Mouse (Mus musculus) CH12.LX (cell line): ENCODE data around the gene Samd13.

Experiments
- CTCF ChIP-seq, 2 experiments: IDR thresholded peaks in 1 of 2; conservative IDR thresholded peaks in 1 of 2; 2 replicates each; pipeline ENCODE4 v1.5.1; 2011 to 2012; ENCODE audit warnings: low read depth in 2 of 2, low read length in 2 of 2, improper control_type of control experiment in 1 of 2, inconsistent platforms in 1 of 2, mild to moderate bottlenecking in 1 of 2, moderate library complexity in 1 of 2
- E2F4 ChIP-seq: IDR thresholded peaks from 2 replicates; pipeline ENCODE4 v1.6.1; 2011; ENCODE audit warnings: low read depth, low read length, improper control_type of control experiment; ENCODE audit not compliant: insufficient replicate concordance
- EP300 ChIP-seq: IDR thresholded peaks from 2 replicates; pipeline ENCODE4 v1.6.1; 2011; ENCODE audit warnings: low read length, improper control_type of control experiment
- ETS1 ChIP-seq: conservative IDR thresholded peaks from 2 replicates; pipeline ENCODE4 v1.6.1; 2012; ENCODE audit warnings: low read depth, mild to moderate bottlenecking, inconsistent platforms, low read length, improper control_type of control experiment, moderate library complexity
- JUND ChIP-seq: conservative IDR thresholded peaks from 2 replicates; pipeline ENCODE4 v1.6.1; 2011; ENCODE audit warnings: low read depth, low read length, improper control_type of control experiment
- MAFK ChIP-seq: IDR thresholded peaks from 2 replicates; pipeline ENCODE4 v1.6.1; 2011; ENCODE audit warnings: low read length, improper control_type of control experiment; ENCODE audit not compliant: insufficient replicate concordance
- MEF2A ChIP-seq: IDR thresholded peaks from 2 replicates; pipeline ENCODE4 v1.6.1; 2014; ENCODE audit warnings: low read depth, mild to moderate bottlenecking, inconsistent platforms, low read length, improper control_type of control experiment, borderline replicate concordance
- POLR2A ChIP-seq: IDR thresholded peaks from 2 replicates; pipeline ENCODE4 v1.6.1; 2011; ENCODE audit warnings: low read depth, mild to moderate bottlenecking, improper control_type of control experiment, low read length
- RAD21 ChIP-seq: IDR thresholded peaks from 2 replicates; pipeline ENCODE4 v1.6.1; 2011; ENCODE audit warnings: low read depth, mild to moderate bottlenecking, low read length, improper control_type of control experiment, moderate library complexity
- RCOR1 ChIP-seq: conservative IDR thresholded peaks from 2 replicates; pipeline ENCODE4 v1.6.1; 2012; ENCODE audit warnings: low read depth, mild to moderate bottlenecking, inconsistent platforms, low read length, improper control_type of control experiment
- SMC3 ChIP-seq: IDR thresholded peaks from 2 replicates; pipeline ENCODE4 v1.6.1; 2011; ENCODE audit warnings: low read depth, low read length, improper control_type of control experiment
- UBTF ChIP-seq: IDR thresholded peaks from 2 replicates; pipeline ENCODE4 v1.6.1; 2012; ENCODE audit warnings: low read depth, mild to moderate bottlenecking, inconsistent platforms, low read length, improper control_type of control experiment, moderate library complexity

GRCm38 (mm10) chr3:146598411-146598810, 87.0 kb downstream of the Samd13 start:
- TF ChIP-seq MEF2A, result no peak
- no peak for TF ChIP-seq POLR2A
- TF ChIP-seq MAFK, result no peak
- no peak for TF ChIP-seq RCOR1
- no peak for TF ChIP-seq EP300
- no peak for TF ChIP-seq UBTF
- no peak for TF ChIP-seq ETS1
- TF ChIP-seq RAD21, result no peak
- no peak for TF ChIP-seq SMC3
- TF ChIP-seq E2F4, result no peak
- TF ChIP-seq JUND, result no peak
- no peak for TF ChIP-seq CTCF (conservative IDR thresholded peaks at IDR 0.05 in 1 of 2, IDR thresholded peaks at IDR 0.05 in 1 of 2; ENCODE audit: low read depth in 2 of 2, low read length in 2 of 2)
